Mouse (Mus musculus): Measurements from ENCODE around the gene Glod5. TPM values are rescaled to one million over a fixed set of nuclear protein-coding genes. Genes with fewer than 3 reads are reported as not detected.

The Glod5 gene
- polyA plus RNA-seq, 1 experiment from 2014 or later, result not detected

DNA sequence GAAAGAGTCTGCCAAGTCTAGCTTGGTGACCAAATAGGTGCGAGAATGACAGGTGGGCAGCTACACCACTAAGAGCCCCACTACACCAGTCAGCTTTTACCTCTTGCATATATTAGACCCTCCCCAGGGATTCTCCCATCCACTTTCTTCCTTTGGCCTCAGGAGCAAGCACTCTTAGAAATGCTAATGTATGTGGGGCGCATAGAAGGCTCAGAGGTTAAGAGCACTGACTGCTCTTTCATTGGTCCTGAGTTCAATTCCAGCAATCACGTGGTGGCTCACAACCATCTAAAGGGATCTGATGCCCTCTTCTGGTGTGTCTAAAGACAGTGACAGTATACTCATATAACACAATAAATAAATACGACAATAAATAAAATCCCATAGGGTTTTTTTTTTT lies 15.3 kb downstream of the Glod5 start:
- no peaks in the 10 kb centered on the region for H3K27me3 ChIP-seq
- H3K9ac ChIP-seq, result no peak overlapping the region
- H3K9me3 ChIP-seq, result no peaks in the 10 kb centered on the region
- H3K4me3 ChIP-seq, result no peak overlapping the region
- no peak overlapping the region for H3K27ac ChIP-seq
- 55% methylated on average over 4 of the region's 4 CpGs for WGBS
- no peaks in the 10 kb centered on the region for H3K36me3 ChIP-seq
- no peaks in the 10 kb centered on the region for H3K4me1 ChIP-seq
- no peak overlapping the region for H3K4me2 ChIP-seq
- no peak for ATAC-seq (ENCODE audit: insufficient number of reproducible peaks, insufficient read depth, low FRiP score, low TSS enrichment, low read depth)

DNA sequence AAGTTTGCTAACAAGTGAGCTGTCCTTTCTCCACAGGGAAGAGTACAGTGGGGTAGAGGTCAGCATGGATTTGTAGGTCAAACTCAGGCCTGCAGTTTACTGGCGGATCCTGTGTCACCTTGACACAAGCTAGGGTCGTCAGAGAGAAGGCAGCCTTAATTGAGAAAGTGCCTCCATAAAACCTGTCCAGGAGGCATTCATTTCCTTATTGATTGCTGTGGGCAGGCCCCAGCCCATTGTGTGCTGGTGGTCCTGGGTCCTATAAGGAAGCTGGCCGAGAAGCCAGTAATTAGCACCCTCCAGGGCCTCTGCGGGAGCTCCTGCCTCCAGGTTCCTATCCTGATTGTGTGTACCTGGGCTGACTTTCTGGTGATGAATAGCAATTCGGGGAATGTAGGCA lies 16.3 kb downstream of the Glod5 start:
- ATAC-seq (ENCODE audit: insufficient number of reproducible peaks, insufficient read depth, low FRiP score, low TSS enrichment, low read depth), result no peak
- H3K27me3 ChIP-seq, result no peaks in the 10 kb centered on the region
- H3K36me3 ChIP-seq, result no peaks in the 10 kb centered on the region
- H3K4me2 ChIP-seq, result no peak overlapping the region
- no peak overlapping the region for H3K27ac ChIP-seq
- 32% methylated on average over 5 of the region's 5 CpGs for WGBS
- no peaks in the 10 kb centered on the region for H3K9me3 ChIP-seq
- no peak overlapping the region for H3K4me3 ChIP-seq
- H3K4me1 ChIP-seq, result no peaks in the 10 kb centered on the region
- H3K9ac ChIP-seq, result no peak overlapping the region

DNA sequence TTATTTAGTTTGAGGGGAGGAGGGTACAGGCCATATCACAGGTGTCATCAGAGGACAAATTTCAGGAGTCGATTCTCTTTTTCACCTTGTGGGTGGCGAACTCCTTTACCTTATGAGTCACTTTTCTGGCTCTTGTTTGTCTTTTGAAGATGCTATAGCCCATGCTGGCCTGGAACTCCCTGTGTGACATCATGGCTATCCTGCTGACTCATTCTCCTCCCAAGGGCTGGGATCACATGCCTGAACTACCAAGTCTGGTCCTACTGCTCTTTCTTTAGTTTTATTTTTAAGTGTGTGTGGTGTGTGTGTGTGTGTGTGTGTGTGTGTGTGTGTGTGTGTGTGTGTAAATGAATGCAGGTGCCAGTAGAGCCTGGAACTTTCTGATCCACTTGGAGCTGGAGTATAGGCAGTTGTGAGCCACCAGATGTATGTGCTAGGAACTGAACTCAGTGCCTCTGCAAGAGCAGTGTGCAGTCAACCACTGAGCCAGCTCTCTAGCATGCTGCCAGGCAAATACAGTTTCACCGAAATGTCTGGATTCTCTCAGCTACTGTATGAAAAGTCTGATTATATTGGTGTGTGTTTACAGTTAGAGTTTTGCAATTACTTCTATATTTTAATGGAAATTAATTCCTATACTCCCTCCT lies 17.6 kb downstream of the Glod5 start:
- Histone ChIP-seq H3K27me3 (no peaks in the 10 kb centered on the region), H3K4me3 (no peak overlapping the region), H3K4me1 (no peaks in the 10 kb centered on the region), H3K4me2 (no peak overlapping the region), H3K36me3 (no peaks in the 10 kb centered on the region), H3K9me3 (no peaks in the 10 kb centered on the region), H3K9ac (no peak overlapping the region), H3K27ac (no peak overlapping the region)
- no peak for ATAC-seq (ENCODE audit: insufficient number of reproducible peaks, insufficient read depth, low FRiP score, low TSS enrichment, low read depth)
- 75% methylated on average over 3 of the region's 3 CpGs for WGBS

DNA sequence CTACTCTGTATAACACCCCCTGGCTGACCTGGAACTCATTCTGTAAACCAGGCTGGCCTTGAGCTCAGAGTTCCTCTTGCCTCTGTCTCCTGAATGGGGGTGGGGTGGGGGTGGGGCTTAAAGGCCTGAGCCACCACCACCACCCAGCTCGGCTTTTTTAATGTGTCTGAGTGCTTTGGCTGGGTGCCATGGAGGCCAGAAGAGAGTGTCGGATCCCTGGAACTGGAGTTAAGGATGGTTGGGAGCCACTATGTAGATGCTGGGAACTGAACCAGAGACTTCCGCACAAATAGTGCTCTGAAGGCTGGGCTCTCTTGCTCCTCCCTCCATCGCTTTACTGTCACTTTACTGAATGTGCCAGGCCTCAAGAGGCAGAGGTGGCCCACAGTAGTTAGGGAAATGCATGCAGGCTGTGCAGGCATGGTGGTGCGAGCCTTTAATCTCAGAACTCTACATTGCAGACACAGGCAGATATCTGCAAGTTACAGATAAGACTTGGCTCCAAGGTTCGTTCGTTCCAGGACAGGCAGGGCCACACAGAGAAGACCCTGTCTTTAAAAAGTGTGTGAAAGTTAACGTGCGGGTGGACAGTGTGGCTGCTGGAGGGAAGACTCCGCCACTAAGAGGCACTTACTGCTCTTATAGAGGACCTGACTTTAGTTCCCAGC lies 25.1 kb downstream of the Glod5 start:
- Histone ChIP-seq H3K4me1 (no peaks in the 10 kb centered on the region), H3K9me3 (no peaks in the 10 kb centered on the region), H3K4me3 (no peak overlapping the region), H3K36me3 (no peaks in the 10 kb centered on the region), H3K27ac (no peak overlapping the region), H3K9ac (no peak overlapping the region), H3K27me3 (no peaks in the 10 kb centered on the region), H3K4me2 (no peak overlapping the region)
- ATAC-seq (ENCODE audit: insufficient number of reproducible peaks, insufficient read depth, low FRiP score, low TSS enrichment, low read depth), result no peak
- 71% methylated on average over 10 of the region's 10 CpGs for WGBS

DNA sequence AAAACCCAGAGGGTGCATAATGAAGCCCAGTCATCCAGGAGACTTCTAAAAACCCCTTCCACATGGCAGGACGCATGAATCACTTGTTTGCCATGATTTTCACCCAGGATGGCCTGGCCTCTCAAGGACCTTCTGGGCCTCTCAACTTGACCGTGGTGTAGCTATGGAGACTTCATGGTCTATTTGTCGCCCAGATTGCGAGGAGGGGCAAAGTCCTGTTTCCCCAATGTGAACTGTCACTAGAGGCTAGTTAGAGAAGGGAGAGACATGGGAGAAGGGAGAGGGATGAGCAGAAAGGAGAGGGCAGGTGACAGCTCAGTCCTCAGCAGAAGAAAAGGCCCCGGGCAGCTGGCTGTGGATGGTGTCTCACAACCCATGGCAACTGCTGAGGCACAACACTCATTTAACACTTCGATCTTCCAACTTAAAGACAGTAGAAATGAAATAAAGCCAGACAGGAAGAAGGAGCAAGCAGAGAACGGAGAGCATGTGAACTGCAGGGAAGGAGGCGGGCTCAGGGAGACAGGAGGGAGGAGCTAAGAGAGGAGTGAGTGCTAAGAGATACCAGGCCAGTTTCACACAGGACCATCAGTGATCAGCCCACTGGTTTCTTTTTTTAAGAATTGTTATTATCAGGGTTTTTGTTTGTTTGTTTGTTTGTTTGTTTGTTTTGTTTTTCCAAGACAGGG lies 25.8 kb downstream of the Glod5 start:
- Histone ChIP-seq H3K36me3 (no peaks in the 10 kb centered on the region), H3K9me3 (no peaks in the 10 kb centered on the region), H3K27me3 (no peaks in the 10 kb centered on the region), H3K9ac (no peak overlapping the region), H3K27ac (no peak overlapping the region), H3K4me1 (no peaks in the 10 kb centered on the region), H3K4me2 (no peak overlapping the region), H3K4me3 (no peak overlapping the region)
- WGBS, result 66% methylated on average over 8 of the region's 8 CpGs
- no peak for ATAC-seq (ENCODE audit: insufficient number of reproducible peaks, insufficient read depth, low FRiP score, low TSS enrichment, low read depth)

DNA sequence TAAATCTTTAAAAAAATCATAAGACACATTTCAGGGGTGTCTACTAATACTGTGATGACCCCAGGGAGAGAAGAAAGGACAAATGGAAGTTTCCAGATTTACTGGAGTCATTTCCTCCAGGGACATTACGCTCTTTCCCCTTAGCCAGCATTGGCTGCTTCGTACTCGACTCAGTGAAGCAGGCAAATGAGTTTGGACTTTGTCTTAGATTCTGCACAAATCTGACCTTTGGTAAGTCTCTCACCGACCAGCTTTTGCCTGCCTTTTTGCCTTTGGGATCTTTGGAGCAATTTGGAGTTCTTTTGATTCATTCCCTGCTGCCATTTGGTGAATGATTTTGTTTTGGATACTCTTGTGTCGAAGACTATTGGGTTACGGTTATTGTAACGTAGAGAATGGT lies 36.9 kb downstream of the Glod5 start:
- H3K36me3 ChIP-seq, result no peaks in the 10 kb centered on the region
- no peak overlapping the region for H3K4me2 ChIP-seq
- no peaks in the 10 kb centered on the region for H3K9me3 ChIP-seq
- H3K27ac ChIP-seq, result no peak overlapping the region
- no peaks in the 10 kb centered on the region for H3K27me3 ChIP-seq
- ATAC-seq (ENCODE audit: insufficient number of reproducible peaks, insufficient read depth, low FRiP score, low TSS enrichment, low read depth), result no peak
- no peak overlapping the region for H3K4me3 ChIP-seq
- 89% methylated on average over 7 of the region's 7 CpGs for WGBS
- no peak overlapping the region for H3K9ac ChIP-seq
- H3K4me1 ChIP-seq, result no peaks in the 10 kb centered on the region

DNA sequence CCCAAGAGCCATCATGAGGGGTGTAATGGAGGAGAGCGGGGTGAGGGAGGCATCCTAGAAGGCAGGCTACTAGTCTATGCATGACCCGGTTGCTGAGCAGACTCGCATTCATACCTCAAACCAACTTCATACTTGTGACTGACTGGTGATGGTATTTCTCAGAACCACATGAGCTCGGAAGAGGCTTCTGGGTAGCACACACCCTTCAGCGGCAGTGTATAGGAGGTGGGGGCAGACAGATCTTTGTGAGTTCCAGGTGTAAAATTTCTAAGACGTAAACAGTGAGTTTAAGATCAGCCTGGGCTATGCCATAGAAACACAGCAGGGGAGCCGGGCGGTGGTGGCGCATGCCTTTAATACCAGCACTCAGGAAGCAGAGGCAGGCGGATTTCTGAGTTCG lies 40.4 kb downstream of the Glod5 start, which contains the start of gene Gata1:
Gene Gata1 (minus strand): TSS at position 180 of the 400 bp plus-strand sequence.
- Histone ChIP-seq H3K9ac (no peak within 1 kb of the TSS), H3K27ac (no peak within 1 kb of the TSS), H3K4me1 (no peaks in the 10 kb centered on the region), H3K36me3 (no peaks in the 10 kb centered on the region), H3K9me3 (no peaks in the 10 kb centered on the region), H3K4me3 (no peak within 1 kb of the TSS), H3K4me2 (no peak within 1 kb of the TSS), H3K27me3 (no peaks in the 10 kb centered on the region)
- WGBS, result 90% methylated on average over 11 of the region's 11 CpGs
- ATAC-seq (ENCODE audit: insufficient number of reproducible peaks, insufficient read depth, low FRiP score, low TSS enrichment, low read depth), result no peak

DNA sequence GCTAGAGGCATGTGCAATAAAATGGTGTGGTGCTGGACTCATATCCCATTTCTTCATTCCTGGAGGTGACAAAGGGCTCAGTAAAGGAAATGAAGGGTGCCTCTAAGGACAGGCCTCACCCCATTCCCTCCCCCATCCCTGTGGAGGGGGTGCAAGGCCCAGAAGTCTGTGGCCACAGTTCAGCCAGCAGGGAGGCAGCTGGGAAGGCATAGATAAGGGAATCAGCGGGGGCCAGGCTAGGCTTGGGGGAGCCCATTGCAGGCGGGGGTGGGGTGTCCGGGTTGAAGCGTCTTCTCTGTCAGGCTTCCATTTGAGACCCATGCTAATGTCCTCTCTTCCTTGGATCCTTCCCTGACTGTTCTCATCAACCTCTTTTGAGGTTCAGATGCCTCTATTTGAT lies 47.0 kb downstream of the Glod5 start:
- no peak for ATAC-seq (ENCODE audit: insufficient number of reproducible peaks, insufficient read depth, low FRiP score, low TSS enrichment, low read depth)
- Histone ChIP-seq H3K9ac (no peak overlapping the region), H3K36me3 (no peaks in the 10 kb centered on the region), H3K4me3 (no peak overlapping the region), H3K4me1 (no peaks in the 10 kb centered on the region), H3K27me3 (no peaks in the 10 kb centered on the region), H3K9me3 (no peaks in the 10 kb centered on the region), H3K4me2 (no peak overlapping the region), H3K27ac (no peak overlapping the region)
- WGBS, result 88% methylated on average over 4 of the region's 4 CpGs

DNA sequence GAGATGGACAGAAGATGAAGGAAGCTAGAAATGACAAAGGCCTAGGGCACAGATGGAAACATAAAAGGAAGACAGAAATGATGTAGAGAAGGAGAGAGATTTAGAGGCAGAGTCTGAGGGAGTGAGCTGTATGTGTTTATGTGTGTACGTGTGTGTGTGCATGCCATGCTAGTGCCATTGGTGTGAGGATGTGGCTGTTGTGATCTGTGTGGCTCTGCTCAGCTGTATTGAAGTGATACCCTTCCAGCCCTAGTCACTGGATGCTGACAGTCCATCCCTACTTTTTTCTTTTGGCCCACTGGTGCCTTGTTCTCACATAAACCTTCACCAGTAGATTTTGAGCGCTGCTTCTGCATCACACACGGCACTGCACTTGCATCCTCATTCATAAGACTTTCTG lies 49.4 kb downstream of the Glod5 start:
- Histone ChIP-seq H3K36me3 (no peaks in the 10 kb centered on the region), H3K9me3 (no peaks in the 10 kb centered on the region), H3K27ac (no peak overlapping the region), H3K4me3 (no peak overlapping the region), H3K4me2 (no peak overlapping the region), H3K27me3 (no peaks in the 10 kb centered on the region), H3K9ac (no peak overlapping the region), H3K4me1 (no peaks in the 10 kb centered on the region)
- no peak for ATAC-seq (ENCODE audit: insufficient number of reproducible peaks, insufficient read depth, low FRiP score, low TSS enrichment, low read depth)
- 87% methylated on average over 3 of the region's 3 CpGs for WGBS

DNA sequence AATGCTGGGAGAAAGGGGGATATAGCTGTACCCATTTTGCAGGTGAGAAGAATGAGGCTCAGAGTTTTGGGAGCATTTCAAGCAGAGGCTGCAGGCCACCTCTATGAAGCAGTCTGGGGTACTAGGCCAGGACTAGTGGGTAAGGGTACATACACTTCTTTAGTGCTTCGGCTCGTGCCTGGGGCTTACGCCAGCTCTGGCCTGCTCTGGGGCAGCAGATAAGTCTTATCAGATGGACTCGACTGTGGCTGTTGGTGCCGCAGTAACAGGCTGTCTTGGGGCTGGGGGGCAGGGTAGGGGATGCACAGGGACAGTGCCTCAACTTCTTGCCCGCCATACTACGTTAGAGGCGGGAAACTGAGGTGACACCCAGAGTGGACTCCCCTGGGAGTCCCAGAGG lies 50.1 kb downstream of the Glod5 start:
- Histone ChIP-seq H3K4me1 (no peaks in the 10 kb centered on the region), H3K4me2 (no peak overlapping the region), H3K27me3 (no peaks in the 10 kb centered on the region), H3K4me3 (no peak overlapping the region), H3K9ac (no peak overlapping the region), H3K9me3 (no peaks in the 10 kb centered on the region), H3K36me3 (no peaks in the 10 kb centered on the region), H3K27ac (no peak overlapping the region)
- ATAC-seq (ENCODE audit: insufficient number of reproducible peaks, insufficient read depth, low FRiP score, low TSS enrichment, low read depth), result no peak
- 87% methylated on average over 8 of the region's 8 CpGs for WGBS

DNA sequence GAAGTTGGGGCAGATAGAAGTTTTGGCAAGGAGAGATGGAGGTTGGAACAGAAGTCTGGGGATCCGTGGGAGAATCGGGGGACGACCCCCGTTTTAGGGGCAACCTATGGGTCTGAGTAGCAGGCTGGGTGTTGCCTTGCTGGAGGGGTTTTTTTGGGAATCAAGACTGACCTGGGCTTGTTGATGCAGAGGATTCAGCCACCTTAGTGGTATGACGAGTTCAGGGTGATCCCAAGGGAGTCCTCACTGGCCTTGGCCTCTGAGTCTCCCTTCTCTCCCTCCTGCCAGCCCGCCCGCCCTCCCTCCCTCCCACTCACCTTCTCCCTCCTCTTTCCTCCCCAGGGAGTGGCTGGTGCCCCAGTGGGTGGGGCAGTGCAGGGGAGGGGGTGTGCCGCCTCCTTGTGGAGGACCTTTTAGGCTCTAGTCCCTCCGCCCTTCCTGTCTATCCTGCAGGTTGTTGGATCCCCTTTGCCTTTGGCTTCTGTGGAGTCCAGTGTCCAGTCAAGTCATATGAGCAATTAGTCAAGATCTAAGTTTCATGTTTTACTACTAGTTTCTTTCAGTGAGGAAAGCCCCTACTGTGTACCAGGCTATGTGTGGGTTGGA lies 50.6 kb downstream of the Glod5 start:
- Histone ChIP-seq H3K4me3 (no peak overlapping the region), H3K9me3 (no peaks in the 10 kb centered on the region), H3K36me3 (no peaks in the 10 kb centered on the region), H3K27me3 (no peaks in the 10 kb centered on the region), H3K27ac (no peak overlapping the region), H3K9ac (no peak overlapping the region), H3K4me1 (no peaks in the 10 kb centered on the region), H3K4me2 (no peak overlapping the region)
- WGBS, result 72% methylated on average over 9 of the region's 9 CpGs
- ATAC-seq (ENCODE audit: insufficient number of reproducible peaks, insufficient read depth, low FRiP score, low TSS enrichment, low read depth), result no peak

DNA sequence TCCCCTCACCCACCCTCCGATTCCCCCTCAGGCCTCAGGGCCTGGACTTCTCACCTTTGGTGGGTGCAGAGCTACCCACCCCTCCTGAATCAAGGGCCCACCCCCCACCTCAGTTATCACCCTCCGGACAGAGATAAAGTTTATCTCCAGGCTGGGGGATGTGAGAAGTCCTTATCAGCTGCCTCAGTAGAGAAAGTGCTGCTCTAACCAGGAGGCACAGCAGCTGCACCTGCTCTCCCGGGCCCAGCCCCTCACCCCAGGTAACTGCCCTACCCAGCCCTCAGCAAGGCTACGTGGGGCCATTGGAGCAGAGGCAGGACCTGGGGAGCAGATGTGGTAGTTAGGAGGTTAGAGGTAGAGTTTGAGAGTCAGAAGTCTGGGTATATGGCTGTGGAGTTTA lies 52.1 kb downstream of the Glod5 start:
- no peak for ATAC-seq (ENCODE audit: insufficient number of reproducible peaks, insufficient read depth, low FRiP score, low TSS enrichment, low read depth)
- H3K9ac ChIP-seq, result no peak overlapping the region
- H3K4me3 ChIP-seq, result no peak overlapping the region
- no peaks in the 10 kb centered on the region for H3K36me3 ChIP-seq
- no peak overlapping the region for H3K27ac ChIP-seq
- no peaks in the 10 kb centered on the region for H3K9me3 ChIP-seq
- WGBS, result 76% methylated on average over 4 of the region's 4 CpGs
- no peaks in the 10 kb centered on the region for H3K4me1 ChIP-seq
- no peaks in the 10 kb centered on the region for H3K27me3 ChIP-seq
- H3K4me2 ChIP-seq, result no peak overlapping the region

Data from embryonic facial prominence, embryonic 13.5 days (tissue).